Mouse (Mus musculus) CH12.LX (cell line): ENCODE data around the gene Adipor2. TPM values are rescaled to one million over a fixed set of nuclear protein-coding genes. Genes with fewer than 3 reads are reported as not detected.

Experiments used
- DNase-seq: peaks from one replicate; pipeline ENCODE4 v3.0.0-alpha.2; 2013; ENCODE audit errors: extremely low read depth
- H3K27ac ChIP-seq: 2 replicates; pipeline ENCODE4 v1.5.1; 2012; ENCODE audit warnings: low read depth, mild to moderate bottlenecking, control low read depth, moderate library complexity; ENCODE audit not compliant: insufficient read depth
- H3K27me3 ChIP-seq: replicated peaks from 2 replicates; pipeline ENCODE3; 2012; ENCODE audit warnings: inconsistent platforms
- H3K36me3 ChIP-seq, 2 experiments: replicated peaks in 1 of 2; 2 replicates each; pipeline versions ENCODE3 to v1.6.1; 2012; ENCODE audit warnings: inconsistent platforms in 1 of 2, low read length in 1 of 2, mild to moderate bottlenecking in 1 of 2, mixed read lengths in 1 of 2, moderate library complexity in 1 of 2; ENCODE audit not compliant: control insufficient read depth in 1 of 2, insufficient read depth in 1 of 2
- H3K4me1 ChIP-seq, 2 experiments: 2 replicates each; pipeline ENCODE4 v1.6.1; 2012; ENCODE audit warnings: inconsistent platforms in 1 of 2, moderate library complexity in 1 of 2; ENCODE audit not compliant: insufficient read depth in 2 of 2, control insufficient read depth in 1 of 2
- H3K4me2 ChIP-seq: 2 replicates; pipeline ENCODE4 v1.6.1; 2012; ENCODE audit warnings: low read depth, mild to moderate bottlenecking, control low read depth; ENCODE audit not compliant: poor library complexity, insufficient read depth, severe bottlenecking
- H3K4me3 ChIP-seq, 3 experiments: fragments of 150-350 bp in 1 of 3; sonication (generic) in 1 of 3; replicated peaks in 1 of 3; 2 replicates each; pipeline versions ENCODE3 to v1.5.1; 2011 to 2012; ENCODE audit warnings: low read depth in 2 of 3, low read length in 2 of 3, mild to moderate bottlenecking in 2 of 3, moderate library complexity in 2 of 3, control low read depth in 1 of 3, improper control_type of control experiment in 1 of 3, inconsistent platforms in 1 of 3, mixed read lengths in 1 of 3; ENCODE audit not compliant: poor library complexity in 1 of 3
- H3K79me2 ChIP-seq: replicated peaks from 2 replicates; pipeline ENCODE4 v1.6.1; 2012; ENCODE audit warnings: mild to moderate bottlenecking, moderate library complexity; ENCODE audit not compliant: control insufficient read depth, poor library complexity, insufficient read depth, severe bottlenecking; ENCODE audit errors: extremely low read depth
- H3K9ac ChIP-seq: 2 replicates; pipeline ENCODE4 v1.6.1; 2012; ENCODE audit warnings: low read depth, mild to moderate bottlenecking, control low read depth, moderate library complexity; ENCODE audit not compliant: insufficient read depth
- H3K9me3 ChIP-seq: replicated peaks from 2 replicates; pipeline ENCODE3; 2012; ENCODE audit warnings: low read length, inconsistent platforms, mixed read lengths
- CHD2 ChIP-seq: IDR thresholded peaks from 2 replicates; pipeline ENCODE4 v1.6.1; 2011; ENCODE audit warnings: low read length, improper control_type of control experiment
- CTCF ChIP-seq, 2 experiments: IDR thresholded peaks in 1 of 2; conservative IDR thresholded peaks in 1 of 2; 2 replicates each; pipeline ENCODE4 v1.5.1; 2011 to 2012; ENCODE audit warnings: low read depth in 2 of 2, low read length in 2 of 2, improper control_type of control experiment in 1 of 2, inconsistent platforms in 1 of 2, mild to moderate bottlenecking in 1 of 2, moderate library complexity in 1 of 2
- E2F4 ChIP-seq: IDR thresholded peaks from 2 replicates; pipeline ENCODE4 v1.6.1; 2011; ENCODE audit warnings: low read depth, low read length, improper control_type of control experiment; ENCODE audit not compliant: insufficient replicate concordance
- ELF1 ChIP-seq: IDR thresholded peaks from 2 replicates; pipeline ENCODE4 v1.6.1; 2014; ENCODE audit warnings: low read depth, mild to moderate bottlenecking, inconsistent platforms, low read length, improper control_type of control experiment
- EP300 ChIP-seq: IDR thresholded peaks from 2 replicates; pipeline ENCODE4 v1.6.1; 2011; ENCODE audit warnings: low read length, improper control_type of control experiment
- ETS1 ChIP-seq: conservative IDR thresholded peaks from 2 replicates; pipeline ENCODE4 v1.6.1; 2012; ENCODE audit warnings: low read depth, mild to moderate bottlenecking, inconsistent platforms, low read length, improper control_type of control experiment, moderate library complexity
- HCFC1 ChIP-seq: IDR thresholded peaks from 2 replicates; pipeline ENCODE4 v1.6.1; 2012; ENCODE audit warnings: low read depth, mild to moderate bottlenecking, inconsistent platforms, low read length, improper control_type of control experiment
- KAT2A ChIP-seq: IDR thresholded peaks from 2 replicates; pipeline ENCODE4 v1.6.1; 2012; ENCODE audit warnings: low read length, improper control_type of control experiment, inconsistent platforms; ENCODE audit not compliant: insufficient replicate concordance
- MAX ChIP-seq: IDR thresholded peaks from 2 replicates; pipeline ENCODE4 v1.6.1; 2011; ENCODE audit warnings: low read length, improper control_type of control experiment
- MAZ ChIP-seq: IDR thresholded peaks from 2 replicates; pipeline ENCODE4 v1.6.1; 2012; ENCODE audit warnings: low read depth, mild to moderate bottlenecking, inconsistent platforms, low read length, improper control_type of control experiment, moderate library complexity
- NELFE ChIP-seq: IDR thresholded peaks from 2 replicates; pipeline ENCODE4 v1.6.1; 2011; ENCODE audit warnings: low read depth, low read length, improper control_type of control experiment
- NRF1 ChIP-seq: IDR thresholded peaks from 2 replicates; pipeline ENCODE4 v1.6.1; 2014; ENCODE audit warnings: low read depth, mild to moderate bottlenecking, inconsistent platforms, low read length, improper control_type of control experiment, moderate library complexity
- PAX5 ChIP-seq: IDR thresholded peaks from 2 replicates; pipeline ENCODE4 v1.6.1; 2012; ENCODE audit warnings: low read length, inconsistent platforms, mixed read lengths
- POLR2AphosphoS2 ChIP-seq: IDR thresholded peaks from 2 replicates; pipeline ENCODE4 v1.6.1; 2011; ENCODE audit warnings: low read depth, low read length, improper control_type of control experiment
- RCOR1 ChIP-seq: conservative IDR thresholded peaks from 2 replicates; pipeline ENCODE4 v1.6.1; 2012; ENCODE audit warnings: low read depth, mild to moderate bottlenecking, inconsistent platforms, low read length, improper control_type of control experiment
- SMC3 ChIP-seq: IDR thresholded peaks from 2 replicates; pipeline ENCODE4 v1.6.1; 2011; ENCODE audit warnings: low read depth, low read length, improper control_type of control experiment
- TCF12 ChIP-seq: IDR thresholded peaks from 2 replicates; pipeline ENCODE4 v1.6.1; 2014; ENCODE audit warnings: low read depth, mild to moderate bottlenecking, inconsistent platforms, low read length, improper control_type of control experiment
- UBTF ChIP-seq: IDR thresholded peaks from 2 replicates; pipeline ENCODE4 v1.6.1; 2012; ENCODE audit warnings: low read depth, mild to moderate bottlenecking, inconsistent platforms, low read length, improper control_type of control experiment, moderate library complexity
- USF2 ChIP-seq: conservative IDR thresholded peaks from 2 replicates; pipeline ENCODE4 v1.6.1; 2011; ENCODE audit warnings: low read depth, low read length, improper control_type of control experiment
- ZMIZ1 ChIP-seq: IDR thresholded peaks from 2 replicates; pipeline ENCODE4 v1.6.1; 2012; ENCODE audit warnings: low read depth, mild to moderate bottlenecking, inconsistent platforms, low read length, improper control_type of control experiment
- ZNF384 ChIP-seq: IDR thresholded peaks from 2 replicates; pipeline ENCODE4 v1.6.1; 2012; ENCODE audit warnings: low read depth, low read length, improper control_type of control experiment, inconsistent platforms
- dilution Hi-C: fragments of 300-500 bp; cut with MboI; formaldehyde crosslinking; loops from 2 replicates; pipeline ENCODE4 v1.14.3; 2020; ENCODE audit warnings: low sequenced_read_pairs; ENCODE audit not compliant: extremely low pct_unique_long_range_greater_than_20kb, extremely low pct_ligation_motif_present
- in situ Hi-C: fragments of 300-500 bp; cut with MboI; formaldehyde crosslinking; loops from 3 replicates; pipeline ENCODE4 v1.14.3; 2019; ENCODE audit warnings: low sequenced_read_pairs, low pct_ligation_motif_present, low pct_unique_long_range_greater_than_20kb, mixed read lengths
- polyA plus RNA-seq: library from polyadenylated mRNA; unstranded; fragments of >175 nt; gene quantifications from 2 replicates; pipeline ENCODE4 v1.2.1, GENCODE M21; 2012; ENCODE audit warnings: low read depth; ENCODE audit not compliant: insufficient read length
- total RNA-seq, 2 experiments: library from RNA; depleted of rRNA; stranded (reverse); fragments of 300-350 nt in 1 of 2; fragments of >200 nt in 1 of 2; gene quantifications; 2 replicates each; pipeline ENCODE4 v1.2.3; 2012 to 2014

Adipor2 gene
- total and polyA plus RNA-seq, 3 experiments = 29.8 to 43.5 (median 40.3) TPM

DNA sequence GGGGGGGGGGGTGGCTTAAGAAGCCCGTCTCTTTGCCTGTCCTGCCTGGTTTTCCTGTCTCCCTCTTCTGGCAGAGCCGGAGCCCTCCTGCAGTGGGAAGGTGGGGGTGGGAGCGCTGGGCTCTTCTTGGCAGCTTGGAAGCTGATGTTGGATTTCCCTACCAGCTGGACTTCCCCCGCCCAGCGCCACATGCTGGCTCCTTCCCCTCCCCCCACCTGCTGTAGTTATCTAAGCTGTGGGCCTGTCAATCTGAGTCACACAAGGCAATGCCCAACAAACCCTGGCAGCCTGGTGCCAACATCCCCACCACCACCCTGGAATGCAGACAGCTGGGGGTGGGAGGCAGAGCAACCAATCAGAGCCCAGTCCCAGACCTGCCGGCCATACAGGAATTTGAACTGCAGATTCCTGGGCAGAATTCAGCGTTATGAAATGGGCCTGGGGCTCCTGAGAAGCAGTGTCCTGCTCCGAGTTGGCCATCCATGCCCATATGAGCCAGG is 88.2 kb downstream of the Adipor2 start:
- in situ Hi-C loops (loop anchor here (25.0 kb wide), 1 partner anchor 717 kb away; no protein-coding TSS in a partner anchor), dilution Hi-C loops (no loop called here)
- Histone ChIP-seq H3K9me3 (no peaks in the 10 kb centered on the region), H3K36me3 (no peaks in the 10 kb centered on the region), H3K27me3 (peaks cover 78% of the 10 kb centered on the region), H3K9ac (no peak overlapping the region), H3K27ac (no peak overlapping the region), H3K4me3 (no peak overlapping the region), H3K4me1 (no peaks in the 10 kb centered on the region), H3K4me2 (no peak overlapping the region), H3K79me2 (no peaks in the 10 kb centered on the region)
- no peak for DNase-seq
- TF ChIP-seq UBTF (no peak), USF2 (no peak), POLR2AphosphoS2 (no peak), PAX5 (no peak), MAZ (no peak), CTCF (conservative IDR thresholded peaks at IDR 0.05 in 1 of 2, IDR thresholded peaks at IDR 0.05 in 1 of 2; ENCODE audit: low read depth in 2 of 2, low read length in 2 of 2) (no peak), ZNF384 (no peak), ZMIZ1 (no peak), CHD2 (no peak)

DNA sequence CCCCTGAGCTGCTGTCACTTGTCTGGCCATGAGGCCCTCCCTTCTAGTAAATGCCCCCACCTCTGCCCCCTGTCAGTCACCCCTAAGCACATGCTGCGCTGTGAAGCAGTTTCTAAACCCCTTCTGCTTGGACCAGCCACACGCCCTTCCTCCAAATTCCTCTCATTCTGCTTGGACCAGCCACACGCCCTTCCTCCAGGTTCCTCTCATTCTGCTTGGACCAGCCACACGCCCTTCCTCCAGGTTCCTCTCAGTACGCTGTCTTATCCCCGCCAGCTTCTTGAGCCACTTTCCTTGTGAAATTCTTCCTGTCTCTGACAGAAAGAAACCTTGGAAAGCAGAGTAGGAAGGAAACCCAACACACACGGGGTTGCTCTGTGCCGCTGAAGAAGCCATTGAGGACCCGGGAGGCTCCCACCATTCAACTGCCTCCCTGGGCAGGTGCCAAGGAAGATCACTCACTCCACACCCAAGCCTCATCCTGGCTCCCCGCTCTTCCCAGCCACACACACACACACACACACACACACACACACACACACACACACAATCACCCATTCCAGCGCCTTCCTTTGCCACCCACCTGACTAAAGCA is 88.9 kb downstream of the Adipor2 start:
- Histone ChIP-seq H3K36me3 (no peaks in the 10 kb centered on the region), H3K4me1 (no peaks in the 10 kb centered on the region), H3K9ac (no peak overlapping the region), H3K4me2 (no peak overlapping the region), H3K4me3 (no peak overlapping the region), H3K27ac (no peak overlapping the region), H3K9me3 (no peaks in the 10 kb centered on the region), H3K27me3 (peaks cover 82% of the 10 kb centered on the region), H3K79me2 (no peaks in the 10 kb centered on the region)
- dilution Hi-C loops (no loop called here), in situ Hi-C loops (loop anchor here (25.0 kb wide), 1 partner anchor 716 kb away; no protein-coding TSS in a partner anchor)
- TF ChIP-seq ELF1 = no peak
- no peak for TF ChIP-seq TCF12
- no peak for TF ChIP-seq EP300
- no peak for TF ChIP-seq PAX5
- TF ChIP-seq ETS1 = no peak
- no peak for TF ChIP-seq MAZ
- no peak for TF ChIP-seq RCOR1
- no peak for TF ChIP-seq SMC3
- no peak for TF ChIP-seq E2F4
- no peak for TF ChIP-seq HCFC1
- TF ChIP-seq NRF1 = no peak
- no peak for TF ChIP-seq KAT2A
- no peak for TF ChIP-seq NELFE
- no peak for TF ChIP-seq CTCF (conservative IDR thresholded peaks at IDR 0.05 in 1 of 2, IDR thresholded peaks at IDR 0.05 in 1 of 2; ENCODE audit: low read depth in 2 of 2, low read length in 2 of 2)
- no peak for TF ChIP-seq USF2
- no peak for TF ChIP-seq MAX
- DNase-seq = no peak
